Mouse (Mus musculus) liver, embryonic 14.5 days (tissue): Measurements from ENCODE around the gene Stum. TPM values are rescaled to one million over a fixed set of nuclear protein-coding genes. Genes with fewer than 3 reads are reported as not detected.
A peak's percentile ranks its signal among the peaks of the same experiment; 100 is the strongest.

Experiments
- ATAC-seq: fragments of 200-750 bp; cut with Nextera tagmentation; 2 replicates; pipeline ENCODE4 v1.8.0; 2017; ENCODE audit warnings: moderate number of reproducible peaks, mild to moderate bottlenecking, moderate library complexity; ENCODE audit not compliant: insufficient read depth
- DNase-seq, 3 experiments: peaks; one replicate each; pipeline ENCODE4 v3.0.0-alpha.2; 2012 to 2013; ENCODE audit warnings: low read depth in 3 of 3, low spot score in 3 of 3
- H3K27ac ChIP-seq: fragments of 300-500 bp; sonication (generic); 2 replicates; pipeline ENCODE4 v1.5.1; 2014; ENCODE audit warnings: moderate library complexity, mild to moderate bottlenecking, control low read depth, inconsistent platforms
- H3K27me3 ChIP-seq: fragments of 300-500 bp; sonication (generic); 2 replicates; pipeline ENCODE4 v1.6.1; 2014; ENCODE audit warnings: mild to moderate bottlenecking, low read length, moderate library complexity; ENCODE audit not compliant: control insufficient read depth, insufficient read depth
- H3K36me3 ChIP-seq: fragments of 300-500 bp; sonication (generic); replicated peaks from 2 replicates; pipeline ENCODE4 v1.6.1; 2014; ENCODE audit warnings: low read depth; ENCODE audit not compliant: control insufficient read depth, insufficient read depth
- H3K4me1 ChIP-seq, 2 experiments: fragments of 200-500 bp in 1 of 2; fragments of 300-500 bp in 1 of 2; sonication (generic) in 1 of 2; replicated peaks; 2 replicates each; pipeline ENCODE4 v1.6.1; 2012 to 2014; ENCODE audit warnings: antibody characterized with exemption in 1 of 2, inconsistent platforms in 1 of 2, low read length in 1 of 2; ENCODE audit not compliant: control insufficient read depth in 2 of 2, insufficient read depth in 2 of 2
- H3K4me2 ChIP-seq: fragments of 300-500 bp; sonication (generic); 2 replicates; pipeline ENCODE4 v1.6.1; 2014; ENCODE audit warnings: low read depth, mild to moderate bottlenecking, control low read depth, moderate library complexity
- H3K4me3 ChIP-seq, 2 experiments: fragments of 200-500 bp in 1 of 2; fragments of 300-500 bp in 1 of 2; sonication (generic) in 1 of 2; 2 replicates each; pipeline ENCODE4 v1.5.1; 2012 to 2014; ENCODE audit warnings: low read depth in 2 of 2, low read length in 2 of 2, mild to moderate bottlenecking in 2 of 2, control low read depth in 1 of 2, inconsistent platforms in 1 of 2, moderate library complexity in 1 of 2; ENCODE audit not compliant: insufficient read depth in 1 of 2
- H3K9ac ChIP-seq: fragments of 300-500 bp; sonication (generic); replicated peaks from 2 replicates; pipeline ENCODE4 v1.6.1; 2014; ENCODE audit warnings: mild to moderate bottlenecking, control low read depth, moderate library complexity
- H3K9me3 ChIP-seq: fragments of 300-500 bp; sonication (generic); 2 replicates; pipeline ENCODE4 v1.6.1; 2016; ENCODE audit warnings: low read length, mixed read lengths; ENCODE audit not compliant: control insufficient read depth
- CTCF ChIP-seq: IDR thresholded peaks from 2 replicates; pipeline ENCODE4 v1.5.1; 2016; ENCODE audit warnings: antibody characterized with exemption, low read depth, control low read depth
- EP300 ChIP-seq: IDR thresholded peaks from 2 replicates; pipeline ENCODE4 v1.6.1; 2016; ENCODE audit warnings: antibody characterized with exemption, low read depth
- WGBS: fragments of 180-500 bp; shearing (Covaris S2); extraction: QIAGEN DNeasy Blood & Tissue Kit; methylation state at CpG from one replicate; pipeline ENCODE4 v1.1.7; 2014; ENCODE audit not compliant: insufficient replicate concordance; 5-methylcytosine and 5-hydroxymethylcytosine counted together
- polyA plus RNA-seq, 2 experiments: library from polyadenylated mRNA; depleted of rRNA in 1 of 2; stranded (reverse) in 1 of 2; unstranded in 1 of 2; fragments of >200 nt; fragmentation: Nextera tagmentation in 1 of 2; extraction: Ambion mirVana in 1 of 2; gene quantifications; 2 replicates each; pipeline versions ENCODE4 v1.2.1 to v1.2.3; 2012 to 2014

Gene Stum
- polyA plus RNA-seq, 2 experiments, result 0.04 TPM; not detected in 1

DNA sequence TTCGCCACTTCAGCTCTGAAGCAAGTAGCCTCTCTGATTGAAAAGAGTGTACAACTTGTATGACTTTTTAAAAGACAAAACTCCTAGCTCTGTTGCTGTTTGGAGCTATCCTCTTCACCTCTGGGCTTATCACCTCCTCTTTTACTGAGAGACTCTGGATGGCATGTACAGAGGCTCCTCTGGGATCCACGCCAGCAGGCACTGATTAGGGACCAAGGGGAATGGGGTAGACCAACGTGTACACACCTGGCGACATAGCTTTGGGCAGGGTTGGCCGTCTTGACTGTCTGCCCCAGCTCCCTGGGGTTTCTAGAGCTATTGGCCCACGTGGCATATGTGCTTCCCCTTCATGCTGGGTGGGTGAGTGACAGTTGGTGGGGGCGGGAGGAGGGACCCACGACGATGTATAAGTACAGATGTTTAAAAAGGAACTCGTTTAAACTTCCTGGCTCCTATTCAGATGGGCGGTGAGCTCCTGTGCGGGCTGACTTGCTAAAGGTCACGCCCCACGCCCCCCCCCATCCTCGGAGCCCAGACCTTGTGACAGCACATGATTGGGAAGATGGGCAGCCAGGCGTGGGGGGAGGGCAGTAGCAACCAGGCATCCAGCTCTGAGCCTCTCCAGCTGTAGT, 60.2 kb downstream of the Stum start:
- H3K4me1 ChIP-seq, result 0 out of 4 replicates have a peak, but pooled peaks cover 0 to 2% of the 10 kb centered on the region in 2 experiments
- H3K27ac ChIP-seq, result no peak overlapping the region
- H3K4me3 ChIP-seq, result no peak overlapping the region
- no peak for TF ChIP-seq EP300
- no peak for TF ChIP-seq CTCF
- H3K9ac ChIP-seq, result no peak overlapping the region
- ATAC-seq (no peak), DNase-seq (no peak)
- H3K4me2 ChIP-seq, result no peak overlapping the region
- WGBS, result 30% methylated on average over 16 of the region's 16 CpGs
- no peaks in the 10 kb centered on the region for H3K9me3 ChIP-seq
- no peaks in the 10 kb centered on the region for H3K36me3 ChIP-seq
- no peaks in the 10 kb centered on the region for H3K27me3 ChIP-seq

- WGBS, result 44% methylated on average over 11 of the region's 11 CpGs
- Histone ChIP-seq H3K4me2 (no peak overlapping the region), H3K27me3 (no peaks in the 10 kb centered on the region), H3K4me3 (no peak overlapping the region), H3K36me3 (no peaks in the 10 kb centered on the region), H3K9me3 (no peaks in the 10 kb centered on the region), H3K4me1 (no peaks in the 10 kb centered on the region), H3K9ac (no peak overlapping the region), H3K27ac (no peak overlapping the region)
- DNase-seq (peak in 2 of 3 experiments; percentile 27 to 30), ATAC-seq (0 out of 2 replicates have a peak, but pooled peaks have one; percentile 34)
- TF ChIP-seq CTCF (peak; percentile 86), EP300 (no peak)
Observed at GRCm38 (mm10) chr1:180422076-180422828, 61.1 kb downstream of the Stum start.

GRCm38 (mm10) chr1:180421165-180421909, 62.0 kb downstream of the Stum start:
- Histone ChIP-seq H3K9me3 (no peaks in the 10 kb centered on the region), H3K4me2 (no peak overlapping the region), H3K4me1 (no peaks in the 10 kb centered on the region), H3K9ac (no peak overlapping the region), H3K36me3 (no peaks in the 10 kb centered on the region), H3K27me3 (no peaks in the 10 kb centered on the region), H3K4me3 (no peak overlapping the region), H3K27ac (no peak overlapping the region)
- 69% methylated on average over 25 of the region's 25 CpGs for WGBS
- ATAC-seq (no peak), DNase-seq (no peak)
- TF ChIP-seq EP300, result no peak
- TF ChIP-seq CTCF, result no peak

DNA sequence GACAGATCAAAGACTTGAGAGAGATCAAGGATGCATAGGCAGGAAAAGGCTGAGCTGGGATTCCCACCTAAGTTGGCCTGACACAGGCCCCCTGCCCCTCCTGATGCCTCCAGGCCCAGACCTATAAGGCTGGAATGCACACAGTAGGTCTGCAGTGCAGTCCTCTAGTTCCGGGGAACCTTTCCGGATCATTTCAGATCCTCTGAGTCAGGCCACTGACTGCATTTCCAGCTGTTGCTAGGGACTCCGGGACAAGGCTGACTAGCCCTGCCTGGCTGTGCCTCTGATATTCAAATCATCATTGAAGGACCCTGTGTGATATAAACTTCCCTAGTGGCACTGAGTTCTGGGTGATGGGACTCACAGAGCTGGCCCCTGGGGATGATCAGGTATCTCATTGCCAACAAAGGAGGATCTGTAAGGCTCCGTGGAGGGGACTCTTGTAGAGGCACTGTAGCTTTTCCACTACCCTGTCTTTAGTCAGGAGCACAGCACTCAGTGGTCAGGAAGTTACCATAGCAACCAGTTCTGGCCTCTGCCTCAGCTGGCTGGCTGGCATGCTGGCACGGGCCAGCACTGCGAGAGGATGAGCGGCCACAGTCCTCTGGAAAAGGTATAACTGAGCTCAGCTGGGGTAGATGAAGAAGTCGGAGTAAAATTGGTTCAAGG, 62.7 kb downstream of the Stum start:
- no peaks in the 10 kb centered on the region for H3K9me3 ChIP-seq
- H3K9ac ChIP-seq, result no peak overlapping the region
- no peaks in the 10 kb centered on the region for H3K4me1 ChIP-seq
- no peak overlapping the region for H3K27ac ChIP-seq
- H3K27me3 ChIP-seq, result no peaks in the 10 kb centered on the region
- WGBS, result 76% methylated on average over 8 of the region's 8 CpGs
- no peaks in the 10 kb centered on the region for H3K36me3 ChIP-seq
- H3K4me3 ChIP-seq, result no peak overlapping the region
- DNase-seq (no peak), ATAC-seq (no peak)
- H3K4me2 ChIP-seq, result no peak overlapping the region
- TF ChIP-seq EP300 (no peak), CTCF (no peak)
